In the genomic region with DNA sequence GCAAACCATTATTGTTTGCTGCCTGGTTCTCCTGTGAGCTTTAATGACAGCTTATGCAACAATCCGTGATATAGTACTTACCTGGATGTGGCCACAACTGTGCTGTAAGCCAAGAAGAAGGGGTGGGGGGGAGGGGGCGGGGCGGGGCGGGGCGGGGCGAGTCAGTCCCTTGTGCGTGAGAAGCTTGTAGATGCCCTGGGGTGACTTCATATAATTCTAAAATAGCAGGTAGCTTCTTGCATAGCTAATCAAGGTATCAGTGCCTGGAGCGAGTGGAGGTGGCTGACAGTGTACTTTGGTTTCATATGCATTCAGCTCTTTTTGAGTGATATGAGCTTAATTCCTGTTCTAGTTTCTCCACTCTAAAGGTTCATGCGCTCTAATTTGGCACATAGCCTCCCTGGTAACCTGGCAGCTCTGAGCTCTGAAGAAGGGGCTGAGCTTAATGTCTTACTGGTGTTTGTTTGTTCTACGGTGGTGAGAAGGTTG, we compare ENCODE assay signal across 9 mouse cellular contexts.
DNase-seq lines count a peak whose midpoint lies in the region; ATAC-seq and TF ChIP-seq lines count a peak whose summit lies in the region.
"Had no signal": no experiment of that assay in that cellular context is flagged by ENCODE, and none has a peak within 500 bp of the region (broad histone marks: within the 10 kb centered on the region; RNA-seq: fewer than 3 reads in every experiment).

No protein-coding gene starts in this region.

- no peak overlapping the region for H3K9ac ChIP-seq in heart, postnatal 0 days (replicated peaks; ENCODE audit: low read depth, low read length)
- no peak overlapping the region for H3K9ac ChIP-seq in neural tube, embryonic 15.5 days (replicated peaks)
- H3K9ac ChIP-seq in intestine, postnatal 0 days (ENCODE audit: low read depth, low read length) = no peak overlapping the region
- H3K9ac ChIP-seq in stomach, postnatal 0 days (ENCODE audit: low read length) = no peak overlapping the region

- 20% methylated on average over 10 of the region's 10 CpGs for WGBS in heart, postnatal 0 days
- WGBS in neural tube, embryonic 15.5 days = 30% methylated on average over 10 of the region's 10 CpGs
- WGBS in intestine, postnatal 0 days = 8% methylated on average over 10 of the region's 10 CpGs
- 21% methylated on average over 10 of the region's 10 CpGs for WGBS in stomach, postnatal 0 days

- peak overlapping the region; percentile 61 for H3K4me2 ChIP-seq in heart, postnatal 0 days (ENCODE audit: low read depth, low read length)
- H3K4me2 ChIP-seq in neural tube, embryonic 15.5 days = no peak overlapping the region; the same call in 1 of the 2 replicates
- H3K4me2 ChIP-seq in intestine, postnatal 0 days (replicated peaks; ENCODE audit: low read depth) = peak overlapping the region; percentile 54
- H3K4me2 ChIP-seq in stomach, postnatal 0 days (replicated peaks; ENCODE audit: low read depth) = peak overlapping the region; percentile 48

- DNase-seq in heart, postnatal 0 days (ENCODE audit: low spot score) = no peak
- DNase-seq in heart, postnatal 4 days = no peak
- no peak for DNase-seq in neural tube, embryonic 10.5 days (ENCODE audit: extremely low spot score, low spot score)
- DNase-seq in stomach, postnatal 0 days (ENCODE audit: low spot score) = peak; percentile 73
- DNase-seq in B cell, adult 2 months = no peak
- no peak for DNase-seq in gastrocnemius, postnatal 10 days

- no peak for ATAC-seq in heart, postnatal 0 days (ENCODE audit: insufficient read depth, low read depth)
- peak; percentile 41; the same call in 1 of the 2 replicates for ATAC-seq in neural tube, embryonic 15.5 days (ENCODE audit: low FRiP score)
- ATAC-seq in intestine, postnatal 0 days = peak; percentile 80
- peak; percentile 74 for ATAC-seq in stomach, postnatal 0 days (ENCODE audit: low FRiP score, low TSS enrichment)

- no peaks in the 10 kb centered on the region for H3K4me1 ChIP-seq in heart, postnatal 0 days (ENCODE audit: control insufficient read depth, insufficient read depth)
- no peaks in the 10 kb centered on the region for H3K4me1 ChIP-seq in neural tube, embryonic 15.5 days
- H3K4me1 ChIP-seq in intestine, postnatal 0 days (replicated peaks; ENCODE audit: control insufficient read depth, insufficient read depth, low read length) = no peaks in the 10 kb centered on the region
- H3K4me1 ChIP-seq in stomach, postnatal 0 days (replicated peaks; ENCODE audit: control insufficient read depth, insufficient read depth) = peaks cover 4% of the 10 kb centered on the region

- H3K4me3 ChIP-seq in heart, postnatal 0 days (ENCODE audit: low read depth, low read length) = peak overlapping the region; percentile 44
- no peak overlapping the region for H3K4me3 ChIP-seq in neural tube, embryonic 15.5 days (replicated peaks)
- no peak overlapping the region for H3K4me3 ChIP-seq in intestine, postnatal 0 days (ENCODE audit: low read depth, low read length)
- no peak overlapping the region; the same call in 1 of the 2 replicates for H3K4me3 ChIP-seq in stomach, postnatal 0 days (ENCODE audit: low read depth, low read length)

- no peaks in the 10 kb centered on the region for H3K36me3 ChIP-seq in heart, postnatal 0 days (replicated peaks; ENCODE audit: control insufficient read depth, insufficient read depth, low read length)
- no peaks in the 10 kb centered on the region for H3K36me3 ChIP-seq in neural tube, embryonic 15.5 days
- no peaks in the 10 kb centered on the region for H3K36me3 ChIP-seq in intestine, postnatal 0 days (ENCODE audit: control insufficient read depth, insufficient read depth)
- H3K36me3 ChIP-seq in stomach, postnatal 0 days (ENCODE audit: control insufficient read depth, insufficient read depth, low read length) = no peaks in the 10 kb centered on the region
- H3K36me3 ChIP-seq: G1E had no signal

- no peak for TF ChIP-seq EP300 in heart, postnatal 0 days (IDR thresholded peaks at IDR 0.05; ENCODE audit: low read depth)
- no peak for TF ChIP-seq EP300 in stomach, postnatal 0 days (optimal IDR thresholded peaks at IDR 0.05)

- no peaks in the 10 kb centered on the region for H3K9me3 ChIP-seq in heart, postnatal 0 days (replicated peaks; ENCODE audit: control insufficient read depth, low read length)
- no peaks in the 10 kb centered on the region for H3K9me3 ChIP-seq in neural tube, embryonic 15.5 days (replicated peaks)
- no peaks in the 10 kb centered on the region for H3K9me3 ChIP-seq in intestine, postnatal 0 days (ENCODE audit: control insufficient read depth)
- no peaks in the 10 kb centered on the region for H3K9me3 ChIP-seq in stomach, postnatal 0 days (ENCODE audit: control insufficient read depth, low read length)

- H3K27ac ChIP-seq in heart, postnatal 0 days (ENCODE audit: low read depth) = no peak overlapping the region
- H3K27ac ChIP-seq in neural tube, embryonic 15.5 days (replicated peaks) = no peak overlapping the region
- peak overlapping the region; percentile 77 for H3K27ac ChIP-seq in intestine, postnatal 0 days (ENCODE audit: low read depth, low read length)
- peak overlapping the region; percentile 88 for H3K27ac ChIP-seq in stomach, postnatal 0 days (replicated peaks)

- no peaks in the 10 kb centered on the region for H3K27me3 ChIP-seq in heart, postnatal 0 days (ENCODE audit: control insufficient read depth, insufficient read depth, low read length)
- H3K27me3 ChIP-seq in neural tube, embryonic 15.5 days (replicated peaks) = no peaks in the 10 kb centered on the region
- H3K27me3 ChIP-seq in intestine, postnatal 0 days (replicated peaks; ENCODE audit: control insufficient read depth, insufficient read depth, low read length) = no peaks in the 10 kb centered on the region
- no peaks in the 10 kb centered on the region for H3K27me3 ChIP-seq in stomach, postnatal 0 days (ENCODE audit: control insufficient read depth, insufficient read depth, low read length)

- no peak for TF ChIP-seq CTCF in heart, postnatal 0 days (IDR thresholded peaks at IDR 0.05; ENCODE audit: low read depth)
- no peak for TF ChIP-seq CTCF in intestine, postnatal 0 days (IDR thresholded peaks at IDR 0.05; ENCODE audit: low read depth)
- TF ChIP-seq CTCF in stomach, postnatal 0 days (IDR thresholded peaks at IDR 0.05; ENCODE audit: low read depth) = no peak

Comparison
In these comparisons a context has a peak if more than half of its experiments do, and no peak if none do; other contexts are left out.
1. H3K27ac ChIP-seq: peak in intestine, postnatal 0 days (single experiment) and stomach, postnatal 0 days (single experiment); none in heart, postnatal 0 days (single experiment) and neural tube, embryonic 15.5 days (single experiment).